Mouse (Mus musculus): Measurements from ENCODE around the gene D3Ertd751e.

The D3Ertd751e gene

GRCm38 (mm10) chr3:41742278-41742934 lies at the start of gene D3Ertd751e, which contains the start of gene Sclt1:
Gene D3Ertd751e (plus strand): TSS chr3:41742611.
Gene Sclt1 (minus strand): TSS chr3:41742514.
- ATAC-seq (ENCODE audit: insufficient number of reproducible peaks, low FRiP score, low TSS enrichment), result peak; percentile 99

- no peak for ATAC-seq (ENCODE audit: insufficient number of reproducible peaks, low FRiP score, low TSS enrichment)
Measured at GRCm38 (mm10) chr3:41695681-41696080, 46.7 kb upstream of the D3Ertd751e start.

GRCm38 (mm10) chr3:41741601-41742277 lies 672 bp upstream of the D3Ertd751e start:
- ATAC-seq (ENCODE audit: insufficient number of reproducible peaks, low FRiP score, low TSS enrichment), result no peak

- no peak for ATAC-seq (ENCODE audit: insufficient number of reproducible peaks, low FRiP score, low TSS enrichment)
Measured at GRCm38 (mm10) chr3:41743436-41743835, 1.0 kb downstream of the D3Ertd751e start.

GRCm38 (mm10) chr3:41754556-41754955 lies 12.1 kb downstream of the D3Ertd751e start:
- no peak for ATAC-seq (ENCODE audit: insufficient number of reproducible peaks, low FRiP score, low TSS enrichment)

- ATAC-seq (ENCODE audit: insufficient number of reproducible peaks, low FRiP score, low TSS enrichment), result no peak
Measured at GRCm38 (mm10) chr3:41762091-41762490, 19.7 kb downstream of the D3Ertd751e start.

GRCm38 (mm10) chr3:41812447-41812846 lies 70.0 kb downstream of the D3Ertd751e start:
- ATAC-seq (ENCODE audit: insufficient number of reproducible peaks, low FRiP score, low TSS enrichment), result no peak

All from cerebellum, adult (tissue).